Comparison of ENCODE assay signal across 11 mouse cellular contexts in the genomic region with DNA sequence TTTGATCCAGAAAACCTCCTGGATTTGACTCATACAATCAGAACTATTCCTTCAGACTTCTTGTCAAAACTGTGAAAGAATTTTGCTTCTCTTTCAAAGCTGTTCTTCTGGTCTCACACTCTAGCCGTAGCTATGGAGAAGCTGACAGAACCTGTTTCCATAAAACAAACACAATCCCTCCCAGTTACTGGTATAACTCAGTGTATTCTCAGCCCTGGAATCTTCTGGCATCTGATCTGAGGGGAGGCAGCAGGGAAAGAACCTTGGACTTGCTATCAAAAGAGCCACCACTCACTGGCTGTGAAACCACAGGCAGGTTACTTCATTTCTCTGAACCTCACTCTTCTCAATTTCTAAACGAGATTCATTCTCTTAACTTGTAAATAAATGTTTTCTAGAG. TPM values are rescaled to one million over a fixed set of nuclear protein-coding genes. Genes with fewer than 3 reads are reported as not detected.
A peak's percentile ranks its signal among the peaks of the same experiment; 100 is the strongest.
DNase-seq lines count a peak whose midpoint lies in the region; ATAC-seq and TF ChIP-seq lines count a peak whose summit lies in the region.
"Had no signal": no experiment of that assay in that cellular context is flagged by ENCODE, and none has a peak within 500 bp of the region (broad histone marks: within the 10 kb centered on the region; RNA-seq: fewer than 3 reads in every experiment).

No protein-coding gene starts in this region.

- DNase-seq in forebrain, postnatal 0 days: no peak
- peak; percentile 52 for DNase-seq in lung, embryonic 14.5 days
- DNase-seq in lung, postnatal 4 days: no peak
- no peak for DNase-seq in kidney, adult 18-20 months
- DNase-seq: cerebellum, postnatal 25 days; kidney, adult 9 months had no signal

- H3K4me3 ChIP-seq in forebrain, embryonic 13.5 days: no peak overlapping the region
- H3K4me3 ChIP-seq in forebrain, postnatal 0 days (ENCODE audit: low read depth, low read length): no peak overlapping the region
- peak overlapping the region; percentile 99 for H3K4me3 ChIP-seq in lung, embryonic 14.5 days (ENCODE audit: low read depth, low read length)
- peak overlapping the region; percentile 99 for H3K4me3 ChIP-seq in intestine, embryonic 15.5 days (replicated peaks)
- no peak overlapping the region for H3K4me3 ChIP-seq in stomach, embryonic 15.5 days (replicated peaks)

- H3K4me1 ChIP-seq in forebrain, embryonic 13.5 days: peaks cover 51% of the 10 kb centered on the region
- peaks cover 10% of the 10 kb centered on the region for H3K4me1 ChIP-seq in forebrain, postnatal 0 days (ENCODE audit: insufficient read depth)
- H3K4me1 ChIP-seq in lung, embryonic 14.5 days (ENCODE audit: insufficient read depth): peaks cover 10% of the 10 kb centered on the region; the same call in 1 of the 2 replicates
- H3K4me1 ChIP-seq in intestine, embryonic 15.5 days (replicated peaks): peaks cover 30% of the 10 kb centered on the region
- peaks cover 20% of the 10 kb centered on the region for H3K4me1 ChIP-seq in stomach, embryonic 15.5 days

- H3K9me3 ChIP-seq in forebrain, embryonic 13.5 days (replicated peaks): no peaks in the 10 kb centered on the region
- H3K9me3 ChIP-seq in forebrain, postnatal 0 days (ENCODE audit: low read length): no peaks in the 10 kb centered on the region
- H3K9me3 ChIP-seq in lung, embryonic 14.5 days (ENCODE audit: low read depth, low read length): no peaks in the 10 kb centered on the region
- no peaks in the 10 kb centered on the region for H3K9me3 ChIP-seq in intestine, embryonic 15.5 days
- no peaks in the 10 kb centered on the region for H3K9me3 ChIP-seq in stomach, embryonic 15.5 days

- H3K27me3 ChIP-seq in forebrain, embryonic 13.5 days: no peaks in the 10 kb centered on the region
- H3K27me3 ChIP-seq in forebrain, postnatal 0 days (ENCODE audit: insufficient read depth, low read length): no peaks in the 10 kb centered on the region
- no peaks in the 10 kb centered on the region for H3K27me3 ChIP-seq in lung, embryonic 14.5 days (ENCODE audit: insufficient read depth, low read length)
- no peaks in the 10 kb centered on the region for H3K27me3 ChIP-seq in intestine, embryonic 15.5 days (replicated peaks)
- H3K27me3 ChIP-seq in stomach, embryonic 15.5 days (replicated peaks): no peaks in the 10 kb centered on the region

- WGBS in forebrain, embryonic 13.5 days: 54% methylated on average over 2 of the region's 2 CpGs
- 54% methylated on average over 2 of the region's 2 CpGs for WGBS in forebrain, postnatal 0 days
- 50% methylated on average over 2 of the region's 2 CpGs for WGBS in lung, embryonic 14.5 days
- WGBS in intestine, embryonic 15.5 days: 45% methylated on average over 2 of the region's 2 CpGs
- 53% methylated on average over 2 of the region's 2 CpGs for WGBS in stomach, embryonic 15.5 days

- peak overlapping the region; percentile 91; the same call in 1 of the 2 replicates for H3K4me2 ChIP-seq in forebrain, embryonic 13.5 days
- H3K4me2 ChIP-seq in forebrain, postnatal 0 days (ENCODE audit: low read depth): no peak overlapping the region
- peak overlapping the region; percentile 92 for H3K4me2 ChIP-seq in lung, embryonic 14.5 days
- H3K4me2 ChIP-seq in intestine, embryonic 15.5 days (replicated peaks): peak overlapping the region; percentile 81
- peak overlapping the region; percentile 80 for H3K4me2 ChIP-seq in stomach, embryonic 15.5 days

- H3K36me3 ChIP-seq in forebrain, embryonic 13.5 days (ENCODE audit: poor library complexity, severe bottlenecking): peaks cover 47% of the 10 kb centered on the region
- peaks cover 21% of the 10 kb centered on the region for H3K36me3 ChIP-seq in forebrain, postnatal 0 days (ENCODE audit: insufficient read depth)
- peaks cover 31% of the 10 kb centered on the region for H3K36me3 ChIP-seq in lung, embryonic 14.5 days (ENCODE audit: insufficient read depth)
- 0 out of 2 replicates have a peak, but pooled peaks cover 10% of the 10 kb centered on the region for H3K36me3 ChIP-seq in intestine, embryonic 15.5 days
- H3K36me3 ChIP-seq in stomach, embryonic 15.5 days: peaks cover 13% of the 10 kb centered on the region

- no peak for ATAC-seq in forebrain, embryonic 13.5 days
- no peak for ATAC-seq in forebrain, postnatal 0 days
- ATAC-seq in lung, embryonic 14.5 days (ENCODE audit: insufficient read depth): no peak
- ATAC-seq in intestine, embryonic 15.5 days: no peak; the same call in 1 of the 2 replicates
- no peak for ATAC-seq in stomach, embryonic 15.5 days (ENCODE audit: insufficient read depth, low FRiP score, low read depth)
- no peak for ATAC-seq in activated CD4-positive, CD25-positive, alpha-beta regulatory T cell, adult 4 months
- ATAC-seq: CD4-positive, CD25-positive, alpha-beta regulatory T cell, adult 4 months had no signal

- H3K27ac ChIP-seq in forebrain, embryonic 13.5 days: no peak overlapping the region
- no peak overlapping the region for H3K27ac ChIP-seq in forebrain, postnatal 0 days (ENCODE audit: low read depth, low read length)
- H3K27ac ChIP-seq in lung, embryonic 14.5 days (ENCODE audit: low read depth): peak overlapping the region; percentile 83
- H3K27ac ChIP-seq in intestine, embryonic 15.5 days: peak overlapping the region; percentile 97
- peak overlapping the region; percentile 96 for H3K27ac ChIP-seq in stomach, embryonic 15.5 days

- TF ChIP-seq CTCF in forebrain, postnatal 0 days (IDR thresholded peaks at IDR 0.05; ENCODE audit: low read depth): no peak
- TF ChIP-seq CTCF in lung, embryonic 14.5 days (IDR thresholded peaks at IDR 0.05; ENCODE audit: low read depth): no peak

- H3K9ac ChIP-seq in forebrain, embryonic 13.5 days: peak overlapping the region; percentile 45; the same call in 1 of the 2 replicates
- H3K9ac ChIP-seq in forebrain, postnatal 0 days: no peak overlapping the region
- H3K9ac ChIP-seq in lung, embryonic 14.5 days: peak overlapping the region; percentile 99
- peak overlapping the region; percentile 99; the same call in 1 of the 2 replicates for H3K9ac ChIP-seq in intestine, embryonic 15.5 days
- H3K9ac ChIP-seq in stomach, embryonic 15.5 days: no peak overlapping the region

RNA-seq across cellular contexts. Expression of a gene that starts 2.8 kb away (rescaled TPM):
- polyA plus RNA-seq in forebrain, embryonic 13.5 days (2015; fragmentation: Nextera tagmentation; extraction: Ambion mirVana): 12.0 and 13.6 TPM in 2 replicates
- total RNA-seq in forebrain, postnatal 0 days (2014; rRNA removed): 3.7 and 5.1 TPM in 2 replicates
- 2.1 and 2.5 TPM in 2 replicates for polyA plus RNA-seq in forebrain, postnatal 0 days (2015; fragmentation: Nextera tagmentation; extraction: Ambion mirVana)
- 23.3 TPM in 2 replicates for polyA plus RNA-seq in lung, embryonic 14.5 days (2014; fragmentation: Nextera tagmentation; extraction: Ambion mirVana)
- 46.8 and 48.0 TPM in 2 replicates for polyA plus RNA-seq in intestine, embryonic 15.5 days (2015; fragmentation: Nextera tagmentation; extraction: Ambion mirVana)
- polyA plus RNA-seq in stomach, embryonic 15.5 days (2015; fragmentation: Nextera tagmentation; extraction: Ambion mirVana): 20.5 and 25.6 TPM in 2 replicates
- 10 to 100 TPM; 20.9 to 26.3 TPM for polyA plus RNA-seq in activated CD4-positive, CD25-positive, alpha-beta regulatory T cell, adult 4 months (2017; shearing (Covaris generic))

RNA-seq across cellular contexts. Expression of a gene that starts 2.9 kb away (rescaled TPM):
- 6.8 and 7.3 TPM in 2 replicates for polyA plus RNA-seq in forebrain, embryonic 13.5 days (2015; fragmentation: Nextera tagmentation; extraction: Ambion mirVana)
- total RNA-seq in forebrain, postnatal 0 days (2014; rRNA removed): 16.0 and 22.9 TPM in 2 replicates
- 1.5 and 3.4 TPM in 2 replicates for polyA plus RNA-seq in forebrain, postnatal 0 days (2015; fragmentation: Nextera tagmentation; extraction: Ambion mirVana)
- 8.5 and 8.7 TPM in 2 replicates for polyA plus RNA-seq in lung, embryonic 14.5 days (2014; fragmentation: Nextera tagmentation; extraction: Ambion mirVana)
- polyA plus RNA-seq in intestine, embryonic 15.5 days (2015; fragmentation: Nextera tagmentation; extraction: Ambion mirVana): 11.7 and 12.1 TPM in 2 replicates
- polyA plus RNA-seq in stomach, embryonic 15.5 days (2015; fragmentation: Nextera tagmentation; extraction: Ambion mirVana): 8.8 and 9.0 TPM in 2 replicates
- 1 to 10 TPM; 8.8 to 9.4 TPM for polyA plus RNA-seq in activated CD4-positive, CD25-positive, alpha-beta regulatory T cell, adult 4 months (2017; shearing (Covaris generic))

RNA-seq across cellular contexts. Expression of a gene that starts 13.2 kb away (rescaled TPM):
- polyA plus RNA-seq in forebrain, embryonic 13.5 days (2015; fragmentation: Nextera tagmentation; extraction: Ambion mirVana): 12.6 and 15.7 TPM in 2 replicates
- total RNA-seq in forebrain, postnatal 0 days (2014; rRNA removed): 23.6 and 28.8 TPM in 2 replicates
- 44.3 and 52.2 TPM in 2 replicates for polyA plus RNA-seq in forebrain, postnatal 0 days (2015; fragmentation: Nextera tagmentation; extraction: Ambion mirVana)
- 6.6 and 7.5 TPM in 2 replicates for polyA plus RNA-seq in lung, embryonic 14.5 days (2014; fragmentation: Nextera tagmentation; extraction: Ambion mirVana)
- polyA plus RNA-seq in intestine, embryonic 15.5 days (2015; fragmentation: Nextera tagmentation; extraction: Ambion mirVana): 10.3 and 11.4 TPM in 2 replicates
- polyA plus RNA-seq in stomach, embryonic 15.5 days (2015; fragmentation: Nextera tagmentation; extraction: Ambion mirVana): 8.6 and 9.9 TPM in 2 replicates
- polyA plus RNA-seq in activated CD4-positive, CD25-positive, alpha-beta regulatory T cell, adult 4 months (2017; shearing (Covaris generic)): 10 to 100 TPM; 25.3 to 25.6 TPM

RNA-seq across cellular contexts. Expression of a gene that starts 52.8 kb away (rescaled TPM):
- 11.3 and 12.9 TPM in 2 replicates for polyA plus RNA-seq in forebrain, embryonic 13.5 days (2015; fragmentation: Nextera tagmentation; extraction: Ambion mirVana)
- total RNA-seq in forebrain, postnatal 0 days (2014; rRNA removed): 56.6 and 62.5 TPM in 2 replicates
- polyA plus RNA-seq in forebrain, postnatal 0 days (2015; fragmentation: Nextera tagmentation; extraction: Ambion mirVana): 17.4 and 20.6 TPM in 2 replicates
- 4.8 TPM in 2 replicates for polyA plus RNA-seq in lung, embryonic 14.5 days (2014; fragmentation: Nextera tagmentation; extraction: Ambion mirVana)
- polyA plus RNA-seq in intestine, embryonic 15.5 days (2015; fragmentation: Nextera tagmentation; extraction: Ambion mirVana): 7.1 and 7.7 TPM in 2 replicates
- 6.3 and 7.0 TPM in 2 replicates for polyA plus RNA-seq in stomach, embryonic 15.5 days (2015; fragmentation: Nextera tagmentation; extraction: Ambion mirVana)
- polyA plus RNA-seq in activated CD4-positive, CD25-positive, alpha-beta regulatory T cell, adult 4 months (2017; shearing (Covaris generic)): 10 to 100 TPM in 1 of 2 experiments, 1 to 10 TPM in 1; 9.4 to 11.1 TPM

Comparison
In these comparisons a context has a peak if more than half of its experiments do, and no peak if none do; other contexts are left out.
1. H3K9ac ChIP-seq: peak in forebrain, embryonic 13.5 days (single experiment), lung, embryonic 14.5 days (single experiment) and intestine, embryonic 15.5 days (single experiment); none in forebrain, postnatal 0 days (single experiment) and stomach, embryonic 15.5 days (single experiment).
2. H3K27ac ChIP-seq: peak in lung, embryonic 14.5 days (single experiment), intestine, embryonic 15.5 days (single experiment) and stomach, embryonic 15.5 days (single experiment); none in forebrain, embryonic 13.5 days (single experiment) and forebrain, postnatal 0 days (single experiment).
3. H3K4me3 ChIP-seq: peak in lung, embryonic 14.5 days (single experiment) and intestine, embryonic 15.5 days (single experiment); none in forebrain, embryonic 13.5 days (single experiment), forebrain, postnatal 0 days (single experiment) and stomach, embryonic 15.5 days (single experiment).